Mouse (Mus musculus) spleen, adult 12 weeks (tissue): ENCODE measurements around the gene 4933407L21Rik.

Experiments used
- DNase-seq: peaks from one replicate; pipeline ENCODE4 v3.0.0; 2022; ENCODE audit warnings: low spot score

The 4933407L21Rik gene

DNA sequence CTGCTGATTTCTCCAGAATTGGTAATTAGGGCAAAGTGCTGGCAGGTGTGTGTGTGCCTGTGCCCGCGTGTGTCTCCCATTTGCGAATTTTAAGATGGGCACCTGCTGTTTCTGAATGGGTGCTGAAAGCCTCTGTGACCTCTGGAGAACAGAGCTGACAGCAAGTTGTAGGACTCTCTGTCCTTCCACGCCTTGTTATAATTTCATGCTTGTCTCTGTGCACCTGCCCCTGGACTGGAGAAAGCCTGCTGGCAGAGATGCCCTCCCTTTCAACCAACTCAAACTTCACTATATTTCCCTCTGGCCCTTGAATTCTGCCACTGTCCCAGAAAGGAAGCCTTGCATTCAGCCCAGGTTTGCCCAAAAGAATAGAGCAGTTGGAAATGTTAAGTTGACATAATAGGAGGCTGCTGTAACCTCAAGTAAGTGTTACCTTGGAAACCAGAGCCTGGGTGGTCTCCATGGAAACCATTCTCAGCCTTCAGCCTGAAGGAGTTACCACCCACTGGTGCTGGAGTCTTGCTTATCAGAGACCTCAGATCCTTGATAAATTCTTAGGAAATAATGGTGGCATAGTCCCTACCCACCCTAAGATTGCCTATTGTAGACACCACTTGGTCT lies 11.3 kb upstream of the 4933407L21Rik start:
- no peak for DNase-seq

DNA sequence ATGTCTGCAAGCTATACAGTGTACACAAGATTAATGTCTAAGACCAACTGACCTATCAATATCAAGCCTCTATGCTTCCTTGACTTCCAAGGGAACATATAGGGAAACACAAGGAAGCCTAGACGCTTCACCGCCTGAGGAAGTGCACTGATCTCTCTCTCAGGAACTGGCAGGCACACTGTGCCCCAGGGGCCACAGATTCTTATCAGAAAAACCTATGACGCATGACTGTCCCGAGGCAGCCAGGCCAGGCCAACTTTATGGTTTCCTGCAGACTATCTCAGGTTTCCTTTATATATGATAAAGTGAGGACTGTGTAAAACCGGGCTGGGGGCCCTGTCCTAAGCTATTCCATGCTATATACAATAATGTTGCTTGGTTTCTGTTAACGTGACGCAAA lies 8.7 kb upstream of the 4933407L21Rik start:
- no peak for DNase-seq

DNA sequence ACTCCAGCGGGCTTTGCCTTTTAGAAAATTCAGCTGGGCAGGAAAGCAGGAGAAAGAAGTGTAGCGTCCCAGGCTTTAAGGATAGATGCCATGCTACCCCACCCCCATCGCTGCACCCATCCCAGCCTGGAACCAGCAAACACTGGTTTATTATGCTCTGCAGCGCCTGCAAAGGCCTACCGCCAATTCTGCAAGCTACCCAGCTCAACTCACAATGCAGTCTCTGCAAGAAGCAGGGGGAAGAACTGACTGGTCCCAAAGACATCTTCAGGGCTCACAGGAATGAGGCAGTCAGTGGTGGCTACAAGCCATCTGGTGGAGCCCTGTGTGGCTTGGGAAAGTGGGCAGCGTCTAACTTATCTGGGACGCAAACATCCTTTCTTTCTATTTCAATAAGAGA lies 6.6 kb upstream of the 4933407L21Rik start:
- DNase-seq: no peak

- DNase-seq: no peak
Measured at GRCm38 (mm10) chr1:85922127-85922864, 6.0 kb upstream of the 4933407L21Rik start.

- no peak for DNase-seq
Measured at GRCm38 (mm10) chr1:85922865-85923211, 5.4 kb upstream of the 4933407L21Rik start.

DNA sequence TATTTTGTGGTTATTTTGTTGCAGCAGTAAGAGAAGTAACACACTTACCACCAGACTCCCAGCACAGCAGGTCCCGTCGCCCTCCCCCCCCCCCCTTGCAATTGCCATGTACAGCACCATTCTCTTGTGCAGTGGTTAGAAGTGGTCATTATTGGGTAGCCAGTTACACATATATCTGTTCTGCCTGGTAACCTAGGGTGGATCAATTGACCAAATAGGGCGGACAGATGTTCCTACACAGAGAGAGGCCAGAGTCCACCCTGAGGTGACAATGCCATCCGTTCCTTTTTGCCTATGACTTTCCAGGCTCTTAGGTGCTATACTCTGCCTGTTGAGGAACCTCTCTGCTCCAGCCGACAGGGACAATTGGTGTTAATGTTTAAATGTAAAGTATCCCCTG lies 3.1 kb upstream of the 4933407L21Rik start:
- no peak for DNase-seq

DNA sequence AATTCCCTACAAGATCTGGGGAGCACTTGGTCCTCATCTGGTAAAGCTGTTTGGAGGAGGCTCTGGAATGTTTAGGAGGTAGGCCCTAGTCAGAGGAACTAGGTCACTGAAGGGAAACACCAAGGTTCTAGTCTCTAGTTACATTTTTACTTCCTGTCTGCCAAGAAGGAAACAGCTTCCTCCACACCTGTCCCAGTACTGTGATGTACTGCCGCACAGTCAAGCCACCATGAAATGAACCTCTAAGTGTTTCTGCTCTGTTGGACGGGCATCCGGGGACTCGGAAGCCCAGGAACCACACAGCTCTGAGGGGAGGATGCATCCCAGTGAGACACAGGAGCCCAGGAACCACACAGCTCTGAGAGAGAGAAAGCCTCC lies 394 bp downstream of the 4933407L21Rik start:
- no peak for DNase-seq

DNA sequence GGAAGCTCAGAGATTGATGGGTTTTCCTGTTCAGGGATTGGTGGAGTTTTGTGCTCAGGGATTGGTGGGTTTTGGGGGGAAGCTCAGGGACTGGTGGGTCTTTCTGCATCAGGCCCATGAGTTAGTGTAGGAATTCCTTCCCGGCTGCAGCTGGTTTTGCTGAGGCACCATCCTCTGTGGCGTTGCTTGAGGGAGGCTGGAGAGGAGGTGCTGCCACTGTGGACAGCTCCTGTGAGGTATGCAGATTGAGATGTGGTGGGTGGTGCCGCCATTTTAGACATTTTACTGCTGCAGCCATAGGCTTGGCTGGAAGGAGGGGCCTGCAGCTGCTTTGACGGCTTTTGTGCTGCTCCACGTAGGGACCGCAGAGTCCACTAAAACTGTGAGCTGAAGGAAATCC lies 1.1 kb downstream of the 4933407L21Rik start:
- DNase-seq: no peak

- DNase-seq: no peak
Measured at GRCm38 (mm10) chr1:85931170-85931569, 2.9 kb downstream of the 4933407L21Rik start.

- DNase-seq: no peak
Measured at GRCm38 (mm10) chr1:85933226-85933625, 4.9 kb downstream of the 4933407L21Rik start.

- DNase-seq: no peak
Measured at GRCm38 (mm10) chr1:85933631-85934465, 5.6 kb downstream of the 4933407L21Rik start.

DNA sequence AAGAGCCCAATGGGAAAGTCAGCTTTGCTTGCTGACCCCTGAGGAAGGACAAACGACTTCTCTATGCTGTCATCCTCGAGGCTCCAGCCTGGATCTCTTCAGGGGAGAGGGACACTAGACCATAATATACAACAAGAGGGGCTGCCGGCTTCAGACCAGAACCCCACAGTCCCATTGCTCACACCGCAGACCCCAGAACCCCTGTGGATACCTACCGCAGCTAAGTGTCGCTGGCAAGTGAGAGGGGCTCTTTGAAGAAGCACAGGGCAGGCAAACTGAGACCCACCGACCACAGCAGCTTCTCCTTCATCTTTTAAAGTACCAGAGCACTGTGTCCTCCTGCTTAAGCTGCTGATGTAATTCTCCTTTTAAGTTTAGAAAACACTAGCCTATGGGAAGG lies 6.3 kb downstream of the 4933407L21Rik start:
- DNase-seq: no peak

DNA sequence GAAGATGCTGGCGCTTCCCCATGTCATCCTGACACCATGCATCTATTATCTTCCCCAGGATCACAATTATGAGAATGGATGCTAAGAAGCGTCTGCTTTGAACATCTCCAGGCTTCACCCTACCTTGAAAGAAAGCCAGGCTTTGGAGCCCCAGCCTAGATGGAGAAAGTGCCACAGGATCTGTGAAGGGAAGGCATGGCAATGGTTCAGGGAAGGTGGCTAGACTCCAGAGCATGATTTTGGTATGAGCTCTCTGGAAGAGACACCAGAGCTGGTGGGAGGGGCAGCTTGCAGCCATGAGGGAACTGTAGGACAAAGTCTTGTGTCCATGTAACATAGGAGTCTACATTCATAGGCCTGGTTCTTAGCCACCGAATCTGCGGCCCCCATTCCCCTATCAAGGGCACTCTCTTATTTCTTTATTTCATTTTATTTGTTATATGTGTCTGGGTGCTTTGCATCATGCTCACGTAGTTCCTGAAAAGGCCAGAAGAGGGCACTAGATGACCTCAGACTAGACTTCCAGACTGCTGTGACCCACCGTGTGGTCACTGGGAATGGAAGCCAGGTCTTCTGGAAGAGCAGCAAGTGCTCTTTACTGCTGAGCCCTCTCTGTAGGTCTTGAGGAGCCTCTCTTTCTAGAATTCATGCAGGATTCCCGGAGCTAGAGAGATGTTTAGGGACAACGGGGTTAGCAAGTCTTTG lies 7.0 kb downstream of the 4933407L21Rik start:
- DNase-seq: peak; percentile 12

DNA sequence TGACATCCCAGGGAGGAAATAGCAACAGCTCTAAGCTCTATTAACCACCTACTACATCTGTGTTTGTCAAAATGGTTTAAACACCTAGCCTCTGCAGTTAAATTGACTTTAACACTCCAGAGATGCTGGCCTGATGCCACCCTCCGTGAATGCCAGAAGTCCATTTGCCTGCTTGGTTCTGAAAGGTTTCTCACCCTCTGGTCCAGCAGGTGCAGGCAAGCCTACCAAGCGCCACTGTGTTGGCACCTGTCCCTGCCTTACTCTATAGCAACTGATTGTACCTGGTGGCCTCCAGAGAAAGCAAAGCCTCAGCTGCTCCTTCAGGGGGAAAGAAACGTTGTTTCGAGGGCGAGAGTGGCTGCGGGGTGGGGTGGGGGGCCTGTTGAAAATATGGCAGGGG lies 8.0 kb downstream of the 4933407L21Rik start:
- no peak for DNase-seq

- DNase-seq: no peak
Measured at GRCm38 (mm10) chr1:85937323-85937722, 9.0 kb downstream of the 4933407L21Rik start.

DNA sequence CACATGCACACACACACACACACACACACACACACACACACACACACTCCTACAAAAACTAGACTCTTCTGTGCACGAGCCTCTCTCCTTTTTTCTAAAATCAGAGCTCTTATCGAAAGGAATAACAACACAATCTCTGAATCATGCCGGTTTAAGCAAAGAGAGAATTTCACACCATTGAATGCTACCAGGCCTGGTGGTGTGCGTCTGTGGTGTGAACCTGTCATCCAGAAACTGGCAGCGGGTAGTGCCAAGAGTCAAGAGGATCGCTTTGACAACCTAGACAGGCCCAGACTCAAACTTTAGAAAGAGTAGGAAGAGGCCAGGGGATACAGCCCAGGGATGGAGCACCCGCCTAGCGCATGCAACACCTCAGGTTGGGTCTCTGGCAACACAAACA lies 14.0 kb downstream of the 4933407L21Rik start:
- DNase-seq: no peak

DNA sequence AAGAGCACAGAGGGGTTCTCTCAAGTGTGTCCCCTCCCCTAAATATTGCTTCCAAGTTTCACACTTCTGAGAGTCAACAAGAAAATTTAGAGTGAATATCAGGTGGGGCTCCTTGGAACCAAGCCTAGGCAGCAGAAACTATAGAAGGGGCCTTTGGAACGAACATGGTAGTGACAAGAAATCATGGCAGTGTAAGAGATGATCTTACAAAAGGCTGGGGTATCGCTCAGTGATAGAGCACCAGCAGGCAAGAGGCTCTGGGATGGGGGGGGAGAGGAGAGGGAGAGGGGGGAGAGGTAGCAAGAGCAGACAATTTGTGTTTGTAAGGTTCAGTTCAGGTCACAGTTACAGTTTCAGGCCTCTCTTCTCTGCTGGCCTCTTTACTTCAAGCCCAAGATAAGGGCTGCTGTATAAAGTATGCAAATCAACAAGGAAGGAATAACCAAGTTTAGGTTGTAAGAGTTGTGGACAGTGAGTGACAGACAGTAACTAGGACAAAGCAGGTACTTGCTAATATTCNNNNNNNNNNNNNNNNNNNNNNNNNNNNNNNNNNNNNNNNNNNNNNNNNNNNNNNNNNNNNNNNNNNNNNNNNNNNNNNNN lies 20.9 kb downstream of the 4933407L21Rik start:
- DNase-seq: no peak

DNA sequence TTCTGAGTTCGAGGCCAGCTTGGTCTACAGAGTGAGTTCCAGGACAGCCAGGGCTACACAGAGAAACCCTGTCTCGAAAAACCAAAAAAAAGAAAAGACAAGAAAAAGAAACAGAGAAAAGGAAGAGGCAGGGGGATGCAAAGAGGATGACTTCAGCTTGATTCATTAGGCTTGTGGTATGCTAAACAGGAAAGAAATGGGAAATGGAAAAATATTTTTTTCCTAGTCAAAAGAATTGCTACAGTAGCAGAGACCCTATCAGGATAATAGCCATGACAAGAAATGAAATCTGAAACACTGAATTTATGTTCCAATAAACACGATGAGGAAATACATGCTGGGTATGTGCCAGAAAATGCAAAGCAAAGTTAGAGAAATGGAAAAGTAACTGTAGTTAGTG lies 26.9 kb downstream of the 4933407L21Rik start:
- DNase-seq: no peak

GRCm38 (mm10) chr1:85957290-85957689 lies 29.0 kb downstream of the 4933407L21Rik start:
- no peak for DNase-seq

- DNase-seq: no peak
Measured at GRCm38 (mm10) chr1:85957942-85958619, 29.8 kb downstream of the 4933407L21Rik start.

DNA sequence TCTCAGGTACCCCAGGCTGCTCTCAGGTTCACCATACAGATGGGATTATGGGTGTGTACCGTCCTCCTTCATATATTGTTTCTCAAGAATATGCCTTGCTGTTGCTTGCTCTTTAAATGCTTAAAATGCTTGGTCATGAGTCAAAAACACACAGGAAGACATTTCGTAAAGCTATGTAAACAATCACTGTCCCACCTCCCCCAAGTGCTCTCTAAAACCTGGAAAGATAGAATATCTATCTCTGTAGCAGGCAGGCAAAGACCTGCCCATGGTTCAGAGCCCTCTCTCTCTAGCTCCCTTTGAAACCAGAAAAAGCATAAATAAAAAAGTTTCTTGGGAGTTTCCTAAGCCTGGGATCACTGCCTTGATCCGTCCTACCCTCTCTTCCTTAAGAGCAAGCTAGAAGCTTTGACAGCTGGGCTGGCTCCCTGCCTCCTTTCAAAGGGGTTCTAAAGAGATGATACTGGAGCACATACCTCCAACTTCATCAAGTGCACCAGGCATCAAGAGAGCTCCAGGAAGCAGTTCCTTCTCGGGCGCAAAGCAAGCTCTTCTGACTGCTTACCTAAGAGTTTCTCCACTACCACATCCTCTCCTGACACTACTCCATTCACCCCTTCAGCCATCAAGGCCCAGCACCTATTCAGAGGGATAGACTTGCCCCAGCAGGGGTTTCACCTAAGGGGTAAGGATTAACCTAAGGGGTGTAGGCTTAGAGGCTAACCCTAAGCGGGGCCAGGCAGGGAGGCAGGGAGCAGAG lies 31.0 kb downstream of the 4933407L21Rik start:
- DNase-seq: no peak
